Mouse (Mus musculus): ENCODE results near the gene Gja1.

Gja1 gene

GRCm38 (mm10) chr10:56422518-56422917, 45.4 kb downstream of the Gja1 start:
- no peak for DNase-seq

GRCm38 (mm10) chr10:56425016-56425798, 48.1 kb downstream of the Gja1 start:
- no peak for DNase-seq

GRCm38 (mm10) chr10:56426369-56426768, 49.2 kb downstream of the Gja1 start:
- DNase-seq = no peak

DNA sequence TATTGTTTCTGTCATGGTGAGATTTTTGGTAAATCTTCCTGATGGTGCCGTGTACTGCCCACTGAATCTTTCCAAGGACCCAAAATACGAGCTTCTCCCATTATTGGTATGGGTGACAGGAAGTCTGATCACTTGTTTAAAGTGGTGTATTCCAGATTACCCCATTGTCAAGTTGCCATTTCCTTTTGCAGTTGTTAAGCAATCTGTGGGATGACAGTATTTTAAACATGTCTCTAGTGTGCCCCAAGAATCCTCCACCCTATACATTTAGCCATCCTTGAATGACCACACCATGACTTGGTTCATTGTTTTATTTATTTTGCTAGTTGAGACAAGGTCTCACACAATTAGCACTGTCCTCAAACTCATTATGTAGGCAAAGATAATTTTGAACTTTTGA, 50.3 kb downstream of the Gja1 start:
- DNase-seq = no peak

GRCm38 (mm10) chr10:56427827-56428226, 50.7 kb downstream of the Gja1 start:
- DNase-seq = no peak

GRCm38 (mm10) chr10:56429011-56429410, 51.9 kb downstream of the Gja1 start:
- no peak for DNase-seq

DNA sequence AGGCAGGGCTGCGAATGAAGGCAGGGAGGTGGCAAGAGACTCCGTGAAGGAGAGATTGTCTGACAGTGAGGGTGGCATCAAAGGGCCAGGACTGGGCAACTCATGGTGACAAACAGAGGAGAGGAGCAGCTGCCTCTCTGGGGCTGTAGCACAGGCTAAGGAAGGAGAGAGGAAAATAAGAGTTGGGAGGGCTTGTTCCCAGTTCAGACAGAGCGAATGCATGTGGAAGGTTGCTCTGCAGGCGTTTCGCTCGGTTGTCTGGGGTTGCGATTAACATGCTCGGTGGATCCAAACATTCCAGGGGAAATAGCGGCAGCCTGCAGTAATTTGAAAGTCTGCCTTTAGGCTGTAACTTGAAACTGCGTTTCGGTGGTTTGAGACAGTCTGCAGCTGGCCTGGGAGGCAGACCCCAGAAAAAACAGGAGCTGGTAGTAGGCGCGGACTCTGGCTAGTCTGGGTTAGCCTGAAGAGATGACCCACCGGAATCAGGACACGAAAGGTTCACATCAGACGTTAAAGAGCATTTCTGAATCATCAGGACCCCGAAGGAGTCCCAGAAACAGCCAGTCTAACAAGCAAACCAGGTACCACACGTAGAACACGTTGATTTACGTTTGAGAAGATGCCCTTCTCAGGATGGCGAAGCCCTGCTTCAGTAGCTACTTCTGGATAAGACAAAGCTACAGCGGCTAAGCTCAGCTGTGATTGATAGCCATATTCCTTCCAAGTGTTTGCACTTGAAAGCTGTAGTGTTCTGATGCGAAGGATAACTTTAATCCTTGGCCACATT, 54.7 kb downstream of the Gja1 start:
- DNase-seq = peak; percentile 15

DNA sequence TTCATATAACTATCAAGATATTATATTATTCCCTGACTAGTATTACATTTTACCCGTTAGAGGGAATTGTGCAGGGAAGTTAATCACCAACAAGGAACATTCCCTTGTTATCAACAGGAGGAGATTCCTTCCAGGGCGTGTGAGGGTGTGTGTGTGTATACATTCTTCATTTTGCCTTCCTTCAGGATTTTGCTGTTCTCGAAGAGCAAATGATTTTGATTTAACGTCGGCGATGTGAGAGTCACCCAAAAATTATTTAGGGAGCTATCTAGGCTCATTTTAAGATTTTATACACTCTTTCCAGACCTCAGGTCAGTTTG, 55.2 kb downstream of the Gja1 start:
- DNase-seq = no peak

DNA sequence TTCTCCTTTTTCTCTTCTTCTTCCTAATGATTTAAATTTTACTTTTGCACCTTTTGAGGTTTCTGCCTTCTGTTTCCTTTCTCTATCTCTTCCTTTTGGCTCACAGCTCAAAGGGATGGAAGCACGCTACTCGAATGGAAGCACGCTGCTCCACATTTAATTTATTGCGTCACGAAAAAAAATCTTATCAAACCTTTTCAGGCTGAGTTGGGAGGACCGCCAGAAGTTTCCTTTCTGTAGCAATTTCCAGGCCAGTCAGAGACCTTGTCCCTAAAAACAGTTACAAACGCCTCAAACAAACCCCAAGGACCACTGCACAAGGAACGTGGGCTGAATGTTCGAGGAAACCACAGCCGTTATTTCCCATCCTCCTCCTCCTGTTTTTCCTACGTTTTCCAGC, 60.2 kb downstream of the Gja1 start:
- DNase-seq = no peak

DNA sequence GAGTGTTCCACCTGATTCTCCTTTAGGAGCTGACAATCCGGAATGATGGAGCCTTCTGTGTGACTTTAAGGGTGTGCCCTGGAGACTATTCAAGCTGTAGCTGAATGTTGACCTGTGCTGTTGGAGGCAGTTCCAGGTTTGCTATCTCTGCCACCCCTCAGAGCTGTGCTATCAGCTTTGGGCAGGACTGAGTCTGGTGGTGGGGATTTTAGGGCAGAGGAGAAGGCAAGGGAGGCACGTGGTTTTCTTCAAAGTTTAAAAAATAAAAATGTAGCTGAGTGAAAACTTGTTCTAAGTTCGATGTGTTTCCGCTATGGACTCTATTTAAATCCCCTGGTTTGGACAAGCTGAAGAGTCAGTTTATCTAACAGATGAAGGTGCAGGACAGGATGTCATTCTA, 62.5 kb downstream of the Gja1 start:
- no peak for DNase-seq

DNA sequence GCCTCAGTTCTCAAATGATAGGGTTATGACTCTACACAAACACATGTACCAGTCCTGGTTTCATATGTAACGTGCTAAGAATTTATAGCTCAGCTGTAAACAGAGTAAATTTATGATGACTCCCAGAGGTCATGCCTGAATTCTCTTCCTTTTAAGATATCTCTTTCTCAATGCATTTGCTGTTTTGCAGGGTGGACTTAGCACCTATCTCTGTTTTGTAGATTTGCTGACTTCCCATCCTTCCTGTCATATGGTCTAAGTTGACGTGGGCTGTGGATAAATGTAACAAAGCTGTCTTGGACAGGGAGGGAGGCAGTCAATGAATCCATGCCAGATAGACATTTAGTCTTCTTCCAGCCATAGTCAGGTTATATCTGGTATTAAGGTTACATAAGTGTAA, 67.3 kb downstream of the Gja1 start:
- no peak for DNase-seq

GRCm38 (mm10) chr10:56449030-56449429, 71.9 kb downstream of the Gja1 start:
- no peak for DNase-seq

Data from right cerebral cortex, postnatal 4 days (tissue).